8 mouse cellular contexts compared by ENCODE assay signal in genomic region chr1:92791070-92791831, GRCm38 (mm10). TPM values are rescaled to one million over a fixed set of nuclear protein-coding genes. Genes with fewer than 3 reads are reported as not detected.
DNase-seq lines count a peak whose midpoint lies in the region; ATAC-seq lines count a peak whose summit lies in the region.

No protein-coding gene starts in this region.

- H3K27ac ChIP-seq in embryonic facial prominence, embryonic 14.5 days (replicated peaks; ENCODE audit: low read depth, low read length) = peak overlapping the region; percentile 24; the same call in 1 of the 2 replicates
- no peak overlapping the region for H3K27ac ChIP-seq in hindbrain, embryonic 11.5 days (ENCODE audit: low read depth, low read length)

- 4% methylated on average over 10 of the region's 10 CpGs for WGBS in embryonic facial prominence, embryonic 14.5 days
- WGBS in hindbrain, embryonic 11.5 days = 9% methylated on average over 10 of the region's 10 CpGs

- H3K4me3 ChIP-seq in embryonic facial prominence, embryonic 14.5 days (ENCODE audit: low read depth, low read length) = no peak overlapping the region
- no peak overlapping the region for H3K4me3 ChIP-seq in hindbrain, embryonic 11.5 days (ENCODE audit: low read depth, low read length)

- peak; percentile 69 for DNase-seq in ZHBTc4 (ENCODE audit: low read depth, low spot score)
- DNase-seq in embryonic facial prominence, embryonic 14.5 days (ENCODE audit: low spot score) = peak; percentile 81
- DNase-seq in hindbrain, embryonic 11.5 days (ENCODE audit: low spot score) = peak; percentile 73
- DNase-seq in lung, postnatal 36 days = peak; percentile 30
- DNase-seq in cerebellum, adult 9-11 months = no peak
- no peak for DNase-seq in cerebellum, adult 9-10 months
- DNase-seq in left cerebral cortex, adult 11 months (ENCODE audit: low spot score) = no peak
- no peak for DNase-seq in cerebellum, postnatal 10 days

- H3K36me3 ChIP-seq in embryonic facial prominence, embryonic 14.5 days (ENCODE audit: control insufficient read depth, insufficient read depth, low read length) = no peaks in the 10 kb centered on the region
- H3K36me3 ChIP-seq in hindbrain, embryonic 11.5 days (ENCODE audit: control insufficient read depth, insufficient read depth, low read length) = no peaks in the 10 kb centered on the region

- peak; percentile 77 for ATAC-seq in embryonic facial prominence, embryonic 14.5 days (ENCODE audit: low read depth)
- ATAC-seq in hindbrain, embryonic 11.5 days (ENCODE audit: low FRiP score) = peak; percentile 80

- no peaks in the 10 kb centered on the region for H3K9me3 ChIP-seq in embryonic facial prominence, embryonic 14.5 days (ENCODE audit: control insufficient read depth, low read length)
- no peaks in the 10 kb centered on the region for H3K9me3 ChIP-seq in hindbrain, embryonic 11.5 days (ENCODE audit: control insufficient read depth, low read length)

- H3K9ac ChIP-seq in embryonic facial prominence, embryonic 14.5 days (ENCODE audit: low read depth, low read length) = peak overlapping the region; percentile 30; the same call in 1 of the 2 replicates
- 0 out of 2 replicates have a peak overlapping the region, but pooled peaks have one; percentile 37 for H3K9ac ChIP-seq in hindbrain, embryonic 11.5 days (ENCODE audit: low read depth, low read length)

- H3K4me2 ChIP-seq in embryonic facial prominence, embryonic 14.5 days (ENCODE audit: low read depth, low read length) = peak overlapping the region; percentile 42
- peak overlapping the region; percentile 19; the same call in 1 of the 2 replicates for H3K4me2 ChIP-seq in hindbrain, embryonic 11.5 days (replicated peaks; ENCODE audit: low read depth, low read length)

- peaks cover 15% of the 10 kb centered on the region for H3K4me1 ChIP-seq in embryonic facial prominence, embryonic 14.5 days (ENCODE audit: control insufficient read depth, insufficient read depth, low read length)
- H3K4me1 ChIP-seq in hindbrain, embryonic 11.5 days (replicated peaks; ENCODE audit: control insufficient read depth, insufficient read depth, low read length) = 0 out of 2 replicates have a peak, but pooled peaks cover 6% of the 10 kb centered on the region

- no peaks in the 10 kb centered on the region for H3K27me3 ChIP-seq in embryonic facial prominence, embryonic 14.5 days (replicated peaks; ENCODE audit: control insufficient read depth, insufficient read depth, low read length)
- no peaks in the 10 kb centered on the region for H3K27me3 ChIP-seq in hindbrain, embryonic 11.5 days (ENCODE audit: control insufficient read depth, insufficient read depth, low read length)

RNA-seq across cellular contexts. Expression of gene Gpc1, which starts 40.2 kb away (rescaled TPM):
- polyA plus RNA-seq in embryonic facial prominence, embryonic 14.5 days (2014; fragmentation: Nextera tagmentation; extraction: Ambion mirVana) = 93.3 and 104 TPM in 2 replicates
- polyA plus RNA-seq in hindbrain, embryonic 11.5 days (2014; fragmentation: Nextera tagmentation; extraction: Ambion mirVana) = 31.1 and 35.9 TPM in 2 replicates

Comparison
In these comparisons a context has a peak if more than half of its experiments do, and no peak if none do; other contexts are left out.
1. DNase-seq: peak in ZHBTc4 (single experiment), embryonic facial prominence, embryonic 14.5 days (single experiment), hindbrain, embryonic 11.5 days (single experiment) and lung, postnatal 36 days (single experiment); none in cerebellum, adult 9-11 months (single experiment), cerebellum, adult 9-10 months (single experiment), left cerebral cortex, adult 11 months (single experiment) and cerebellum, postnatal 10 days (0 of 2).